Mouse (Mus musculus) layer of hippocampus, postnatal 36 days (tissue): ENCODE results near the gene Tmpo. TPM values are rescaled to one million over a fixed set of nuclear protein-coding genes. Genes with fewer than 3 reads are reported as not detected.
"Not testable (repeated sequence)": the region's sequence is repeated elsewhere in the genome, so short reads cannot be mapped to it uniquely, and the experiment has no call there.

ENCODE experiments used
- DNase-seq, 2 experiments: peaks; one replicate each; pipeline ENCODE4 v3.0.0; 2022
- total RNA-seq, 2 experiments: library from RNA; stranded (reverse); gene quantifications; 2 replicates each; pipeline ENCODE4 v1.2.3; 2021

Tmpo gene
- total RNA-seq, 2 experiments from 2014 or later, result 38.8 to 41.2 TPM

- not testable (repeated sequence) for DNase-seq
Observed at GRCm38 (mm10) chr10:91184893-91185292, 3.8 kb upstream of the Tmpo start.

- no peak for DNase-seq
Observed at GRCm38 (mm10) chr10:91183316-91183715, 2.2 kb upstream of the Tmpo start.

- no peak for DNase-seq
Observed at GRCm38 (mm10) chr10:91182291-91182990, 1.3 kb upstream of the Tmpo start.

- DNase-seq, result peak; percentile 99
Observed at GRCm38 (mm10) chr10:91181461-91182288, 560 bp upstream of the Tmpo start.

- DNase-seq, result no peak
Observed at GRCm38 (mm10) chr10:91180301-91180700, 814 bp downstream of the Tmpo start.

GRCm38 (mm10) chr10:91179834-91180233 lies 1.3 kb downstream of the Tmpo start:
- no peak for DNase-seq

GRCm38 (mm10) chr10:91177201-91177600 lies 3.9 kb downstream of the Tmpo start:
- DNase-seq, result no peak

- DNase-seq, result no peak
Observed at GRCm38 (mm10) chr10:91172329-91173100, 8.6 kb downstream of the Tmpo start.

GRCm38 (mm10) chr10:91171455-91172328 lies 9.4 kb downstream of the Tmpo start:
- peak; percentile 93 to 95 for DNase-seq

GRCm38 (mm10) chr10:91171041-91171440 lies 10.1 kb downstream of the Tmpo start:
- no peak for DNase-seq

GRCm38 (mm10) chr10:91170143-91170941 lies 10.8 kb downstream of the Tmpo start:
- DNase-seq, result peak; percentile 78 to 82

GRCm38 (mm10) chr10:91169414-91170065 lies 11.6 kb downstream of the Tmpo start:
- no peak for DNase-seq

- no peak for DNase-seq
Observed at GRCm38 (mm10) chr10:91167352-91167751, 13.8 kb downstream of the Tmpo start.

- no peak for DNase-seq
Observed at GRCm38 (mm10) chr10:91166890-91167289, 14.2 kb downstream of the Tmpo start.

- DNase-seq, result no peak
Observed at GRCm38 (mm10) chr10:91165850-91166249, 15.3 kb downstream of the Tmpo start.

GRCm38 (mm10) chr10:91164491-91164890 lies 16.6 kb downstream of the Tmpo start:
- DNase-seq, result no peak

- no peak for DNase-seq
Observed at GRCm38 (mm10) chr10:91162511-91163163, 18.5 kb downstream of the Tmpo start.

GRCm38 (mm10) chr10:91162077-91162476 lies 19.0 kb downstream of the Tmpo start:
- no peak for DNase-seq

GRCm38 (mm10) chr10:91161006-91161405 lies 20.1 kb downstream of the Tmpo start:
- DNase-seq, result no peak

- no peak for DNase-seq
Observed at GRCm38 (mm10) chr10:91158442-91158841, 22.7 kb downstream of the Tmpo start.
